Mouse (Mus musculus) midbrain, embryonic 11.5 days (tissue): ENCODE measurements at regions not wholly inside any gene's neighbourhood (a gene's known extent, or its start where the extent isn't known, plus 50 kb on each side); places are given as distances from the start of the nearest gene placed in this dataset.
A peak's percentile ranks its signal among the peaks of the same experiment; 100 is the strongest.

Experiments
- ATAC-seq: fragments of 200-750 bp; cut with Nextera tagmentation; 2 replicates; pipeline ENCODE4 v1.8.0; 2017; ENCODE audit warnings: moderate TSS enrichment, moderate library complexity; ENCODE audit not compliant: low FRiP score
- DNase-seq: peaks from one replicate; pipeline ENCODE4 v3.0.0; 2015; ENCODE audit warnings: low spot score; ENCODE audit errors: missing footprints
- H3K27ac ChIP-seq: fragments of 300-500 bp; sonication (generic); 2 replicates; pipeline ENCODE4 v1.5.1; 2014; ENCODE audit warnings: low read depth, low read length
- H3K27me3 ChIP-seq: fragments of 300-500 bp; sonication (generic); 2 replicates; pipeline ENCODE4 v1.6.1; 2014; ENCODE audit warnings: mild to moderate bottlenecking, low read length, moderate library complexity, mixed read lengths; ENCODE audit not compliant: control insufficient read depth, insufficient read depth
- H3K36me3 ChIP-seq: fragments of 300-500 bp; sonication (generic); 2 replicates; pipeline ENCODE4 v1.6.1; 2014; ENCODE audit warnings: mild to moderate bottlenecking, low read length, moderate library complexity, mixed read lengths; ENCODE audit not compliant: control insufficient read depth, insufficient read depth
- H3K4me1 ChIP-seq: fragments of 300-500 bp; sonication (generic); 2 replicates; pipeline ENCODE4 v1.6.1; 2014; ENCODE audit warnings: low read length; ENCODE audit not compliant: control insufficient read depth, insufficient read depth
- H3K4me2 ChIP-seq: fragments of 300-500 bp; sonication (generic); 2 replicates; pipeline ENCODE4 v1.6.1; 2014; ENCODE audit warnings: mild to moderate bottlenecking, moderate library complexity
- H3K4me3 ChIP-seq: fragments of 300-500 bp; sonication (generic); 2 replicates; pipeline ENCODE4 v1.5.1; 2014; ENCODE audit warnings: low read depth, low read length
- H3K9ac ChIP-seq: fragments of 300-500 bp; sonication (generic); 2 replicates; pipeline ENCODE4 v1.6.1; 2014; ENCODE audit warnings: low read length
- H3K9me3 ChIP-seq: fragments of 300-500 bp; sonication (generic); 2 replicates; pipeline ENCODE4 v1.6.1; 2016; ENCODE audit warnings: low read length; ENCODE audit not compliant: control insufficient read depth
- WGBS: fragments of 180-500 bp; shearing (Covaris S2); extraction: QIAGEN DNeasy Blood & Tissue Kit; methylation state at CpG from one replicate; pipeline ENCODE4 v1.1.7; 2014; 5-methylcytosine and 5-hydroxymethylcytosine counted together

DNA sequence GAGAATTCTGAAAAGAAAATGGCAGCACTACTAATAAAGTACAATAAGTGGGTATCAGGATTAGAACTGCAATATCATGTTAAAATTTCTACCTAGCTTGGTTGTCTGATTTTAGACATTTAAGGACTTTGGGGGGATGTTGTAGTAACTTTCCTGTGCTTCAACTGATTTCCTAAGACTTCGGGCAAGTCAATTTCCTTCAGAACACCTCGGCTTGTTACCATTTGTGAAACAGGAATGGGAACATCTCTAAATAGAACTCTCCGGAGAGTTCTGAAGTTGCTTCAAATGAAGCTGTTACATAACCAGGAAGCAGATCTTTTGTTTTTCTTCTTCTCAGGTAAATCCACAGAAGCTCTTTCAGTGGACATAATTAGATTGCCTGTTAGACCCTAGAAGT lies 237.0 kb upstream of the Cited2 start:
- Histone ChIP-seq H3K27ac (no peak overlapping the region), H3K9me3 (no peaks in the 10 kb centered on the region), H3K36me3 (no peaks in the 10 kb centered on the region), H3K4me3 (no peak overlapping the region), H3K9ac (no peak overlapping the region), H3K4me2 (no peak overlapping the region), H3K4me1 (no peaks in the 10 kb centered on the region), H3K27me3 (no peaks in the 10 kb centered on the region)
- WGBS, result 92% methylated on average over 3 of the region's 3 CpGs
- ATAC-seq (no peak), DNase-seq (no peak)

- Histone ChIP-seq H3K36me3 (no peaks in the 10 kb centered on the region), H3K9ac (no peak overlapping the region), H3K9me3 (no peaks in the 10 kb centered on the region), H3K27ac (no peak overlapping the region), H3K4me3 (no peak overlapping the region), H3K4me2 (no peak overlapping the region), H3K27me3 (no peaks in the 10 kb centered on the region), H3K4me1 (no peaks in the 10 kb centered on the region)
- 64% methylated on average over 5 of the region's 5 CpGs for WGBS
- peak; percentile 55; the same call in 1 of the 2 replicates for ATAC-seq
- no peak for DNase-seq
Observed at GRCm38 (mm10) chr10:17487460-17487859, 235.6 kb upstream of the Cited2 start.

- Histone ChIP-seq H3K4me3 (no peak overlapping the region), H3K4me1 (no peaks in the 10 kb centered on the region), H3K4me2 (no peak overlapping the region), H3K9me3 (no peaks in the 10 kb centered on the region), H3K36me3 (no peaks in the 10 kb centered on the region), H3K9ac (no peak overlapping the region), H3K27ac (no peak overlapping the region), H3K27me3 (no peaks in the 10 kb centered on the region)
- WGBS, result 92% methylated on average over 5 of the region's 5 CpGs
- ATAC-seq, result no peak
- no peak for DNase-seq
Observed at GRCm38 (mm10) chr10:17491611-17492305, 231.3 kb upstream of the Cited2 start.

- ATAC-seq (no peak), DNase-seq (no peak)
- no peaks in the 10 kb centered on the region for H3K27me3 ChIP-seq
- no peaks in the 10 kb centered on the region for H3K36me3 ChIP-seq
- H3K4me2 ChIP-seq, result no peak overlapping the region
- no peak overlapping the region for H3K9ac ChIP-seq
- no peaks in the 10 kb centered on the region for H3K4me1 ChIP-seq
- H3K4me3 ChIP-seq, result no peak overlapping the region
- 89% methylated on average over 6 of the region's 6 CpGs for WGBS
- no peaks in the 10 kb centered on the region for H3K9me3 ChIP-seq
- H3K27ac ChIP-seq, result no peak overlapping the region
Observed at GRCm38 (mm10) chr10:17493137-17493536, 229.9 kb upstream of the Cited2 start.

DNA sequence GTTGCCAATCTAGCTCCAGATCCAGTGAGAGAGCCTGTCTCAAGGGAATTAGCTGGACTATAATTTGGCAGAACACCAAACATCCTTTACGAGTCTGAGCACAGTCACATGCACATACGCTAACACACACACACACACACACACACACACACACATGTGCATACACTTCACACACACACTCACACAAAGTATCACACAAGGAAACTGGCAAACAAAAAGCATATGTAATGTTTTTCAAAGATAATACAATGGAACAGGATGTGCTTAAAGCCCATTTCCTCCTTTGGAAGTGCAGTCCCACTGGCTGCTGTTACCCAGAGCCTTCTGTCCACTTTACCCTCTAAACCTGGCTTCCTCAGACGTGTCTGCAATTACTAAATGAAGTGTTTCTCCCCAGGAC lies 226.2 kb upstream of the Cited2 start:
- no peaks in the 10 kb centered on the region for H3K27me3 ChIP-seq
- peaks cover 3% of the 10 kb centered on the region; the same call in 1 of the 2 replicates for H3K9me3 ChIP-seq
- no peak for DNase-seq
- no peaks in the 10 kb centered on the region for H3K4me1 ChIP-seq
- WGBS, result 80% methylated on average over 3 of the region's 3 CpGs
- H3K4me2 ChIP-seq, result no peak overlapping the region
- H3K9ac ChIP-seq, result no peak overlapping the region
- no peak overlapping the region for H3K27ac ChIP-seq
- no peak for ATAC-seq
- no peaks in the 10 kb centered on the region for H3K36me3 ChIP-seq
- no peak overlapping the region for H3K4me3 ChIP-seq

DNA sequence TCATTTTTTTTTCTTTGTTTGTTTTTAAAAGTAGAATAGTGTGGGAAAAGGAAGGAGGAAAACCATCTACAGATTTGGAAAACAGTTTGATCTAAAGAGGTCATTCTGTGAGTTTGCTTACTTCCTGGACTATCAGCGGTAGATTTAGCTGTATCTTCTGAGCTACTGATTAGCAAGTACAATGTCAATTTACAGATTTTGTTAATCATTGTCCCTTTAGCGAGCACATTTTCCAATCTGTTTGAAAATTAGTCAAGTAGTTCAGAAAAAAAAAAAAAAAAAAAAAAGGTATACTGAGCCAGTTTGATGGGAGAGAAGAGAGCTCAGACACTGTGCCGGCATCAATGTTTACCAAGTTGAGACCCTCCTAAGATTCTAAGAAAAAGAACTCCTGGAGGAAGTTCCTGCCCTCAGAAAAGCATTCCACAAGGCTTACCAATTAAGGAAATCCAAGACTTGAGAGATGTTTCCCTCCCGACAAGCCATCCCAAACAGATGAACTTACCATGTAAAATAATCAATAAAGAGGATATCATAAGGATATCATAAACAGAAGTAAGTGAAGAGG lies 212.3 kb upstream of the Cited2 start:
- H3K27ac ChIP-seq, result no peak overlapping the region
- peaks cover 2% of the 10 kb centered on the region; the same call in 1 of the 2 replicates for H3K4me1 ChIP-seq
- no peaks in the 10 kb centered on the region for H3K27me3 ChIP-seq
- no peak overlapping the region for H3K9ac ChIP-seq
- 83% methylated on average over 4 of the region's 4 CpGs for WGBS
- H3K9me3 ChIP-seq, result no peaks in the 10 kb centered on the region
- H3K4me2 ChIP-seq, result no peak overlapping the region
- ATAC-seq (no peak), DNase-seq (no peak)
- no peaks in the 10 kb centered on the region for H3K36me3 ChIP-seq
- H3K4me3 ChIP-seq, result no peak overlapping the region

GRCm38 (mm10) chr10:17511779-17512335 lies 211.2 kb upstream of the Cited2 start:
- H3K9ac ChIP-seq, result no peak overlapping the region
- H3K9me3 ChIP-seq, result no peaks in the 10 kb centered on the region
- WGBS, result 58% methylated on average over 12 of the region's 12 CpGs
- peaks cover 2% of the 10 kb centered on the region; the same call in 1 of the 2 replicates for H3K4me1 ChIP-seq
- H3K4me2 ChIP-seq, result no peak overlapping the region
- no peak overlapping the region for H3K4me3 ChIP-seq
- H3K27me3 ChIP-seq, result no peaks in the 10 kb centered on the region
- H3K27ac ChIP-seq, result no peak overlapping the region
- no peaks in the 10 kb centered on the region for H3K36me3 ChIP-seq
- ATAC-seq (no peak), DNase-seq (no peak)

DNA sequence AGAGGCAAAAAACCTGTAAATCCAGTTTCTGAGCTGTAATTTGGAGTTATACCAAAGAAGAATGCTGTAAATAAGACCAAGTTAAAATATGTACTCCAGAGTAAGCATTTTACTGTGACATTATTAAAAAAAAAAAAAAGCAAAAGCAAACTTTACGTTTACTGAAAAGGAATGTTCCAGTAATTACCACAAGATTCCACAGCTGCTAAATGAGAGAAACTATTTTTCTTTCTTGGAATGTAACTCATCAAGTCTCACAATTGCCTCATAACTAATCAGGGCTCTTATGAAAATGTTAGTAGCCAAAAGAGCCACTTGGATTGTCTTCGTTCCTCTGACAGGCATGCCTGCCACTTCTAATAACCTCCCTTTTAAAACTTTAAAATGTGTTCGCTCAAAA lies 210.5 kb upstream of the Cited2 start:
- Histone ChIP-seq H3K27me3 (no peaks in the 10 kb centered on the region), H3K27ac (no peak overlapping the region), H3K4me2 (no peak overlapping the region), H3K36me3 (no peaks in the 10 kb centered on the region), H3K9me3 (no peaks in the 10 kb centered on the region), H3K4me3 (no peak overlapping the region), H3K4me1 (peaks cover 2% of the 10 kb centered on the region; the same call in 1 of the 2 replicates), H3K9ac (no peak overlapping the region)
- no peak for DNase-seq
- ATAC-seq, result no peak
- 93% methylated on average over 3 of the region's 3 CpGs for WGBS

DNA sequence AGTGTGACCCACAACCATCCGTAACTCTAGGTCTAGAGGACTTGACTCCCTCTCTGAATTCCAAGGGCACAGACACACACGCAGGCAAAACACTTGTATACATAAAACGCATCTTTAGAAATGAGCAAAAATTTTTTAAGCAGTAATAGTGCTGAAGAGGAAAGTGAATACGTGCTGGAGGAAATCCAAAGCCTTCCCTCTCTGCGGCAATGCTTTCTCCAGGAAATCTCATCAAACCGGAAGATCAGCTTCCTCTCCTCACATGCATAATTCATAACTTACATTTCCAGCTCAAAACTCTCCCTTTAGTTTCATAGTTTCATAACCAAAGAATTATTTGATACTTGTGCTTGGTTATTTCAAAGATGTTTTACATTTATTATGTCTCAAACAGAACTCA lies 209.3 kb upstream of the Cited2 start:
- Histone ChIP-seq H3K27ac (no peak overlapping the region), H3K4me3 (no peak overlapping the region), H3K9ac (no peak overlapping the region), H3K4me2 (no peak overlapping the region), H3K27me3 (no peaks in the 10 kb centered on the region), H3K4me1 (peaks cover 2% of the 10 kb centered on the region; the same call in 1 of the 2 replicates), H3K36me3 (no peaks in the 10 kb centered on the region), H3K9me3 (no peaks in the 10 kb centered on the region)
- DNase-seq (no peak), ATAC-seq (no peak)
- WGBS, result 92% methylated on average over 6 of the region's 6 CpGs
